Mouse (Mus musculus): ENCODE results near the gene Trappc10.

Gene Trappc10

DNA sequence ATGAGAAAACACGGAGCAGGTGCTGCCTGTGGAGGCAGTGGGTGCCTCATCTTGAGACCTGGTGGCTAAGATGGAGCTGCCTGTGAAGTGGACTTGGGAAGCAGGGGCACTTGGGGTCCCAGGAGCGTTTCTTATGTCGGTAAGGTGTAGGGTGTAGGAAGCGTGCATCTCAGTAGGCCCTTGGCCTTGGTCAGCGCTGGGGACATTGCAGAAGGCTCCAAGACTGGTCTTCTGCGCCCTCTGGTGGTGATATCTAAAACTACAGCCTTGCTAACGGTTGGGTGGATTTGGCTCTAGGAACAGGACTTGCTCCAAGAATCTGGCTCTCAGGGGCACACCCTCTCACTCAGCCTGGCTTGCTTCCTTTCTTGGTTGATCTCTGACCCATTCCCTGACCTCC lies 84.5 kb downstream of the Trappc10 start:
- 3% methylated on average over 7 of the region's 7 CpGs for WGBS

DNA sequence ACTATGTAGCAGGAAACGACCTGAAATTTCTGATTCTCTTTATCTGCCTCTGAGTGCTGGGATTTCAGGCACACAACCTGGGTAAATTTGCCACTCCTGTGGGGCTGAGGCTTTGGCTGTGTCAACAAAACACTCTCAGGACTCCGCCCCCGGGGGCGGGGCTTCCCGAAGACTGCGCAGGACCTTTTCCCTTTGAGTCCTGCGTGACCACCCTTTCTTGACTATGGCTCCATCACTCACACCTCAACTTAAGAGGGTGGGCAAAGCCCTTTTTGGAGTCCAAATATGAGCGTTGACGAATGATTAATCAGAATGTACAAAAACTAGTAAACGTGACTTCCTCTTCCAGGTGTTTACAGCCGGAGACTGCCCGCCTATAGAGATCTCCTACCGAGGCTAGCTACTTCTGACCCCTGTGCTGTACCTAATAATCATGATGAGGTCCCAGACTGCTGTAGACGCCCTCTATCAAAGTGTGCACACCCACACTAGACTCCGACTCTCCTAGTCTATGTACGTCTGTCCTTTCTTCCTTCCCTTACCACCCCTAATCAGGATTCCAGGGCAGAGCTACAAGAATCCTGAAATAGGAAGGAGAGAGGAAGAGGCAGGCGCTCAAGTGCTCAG lies 85.1 kb downstream of the Trappc10 start:
- 8% methylated on average over 17 of the region's 17 CpGs for WGBS

DNA sequence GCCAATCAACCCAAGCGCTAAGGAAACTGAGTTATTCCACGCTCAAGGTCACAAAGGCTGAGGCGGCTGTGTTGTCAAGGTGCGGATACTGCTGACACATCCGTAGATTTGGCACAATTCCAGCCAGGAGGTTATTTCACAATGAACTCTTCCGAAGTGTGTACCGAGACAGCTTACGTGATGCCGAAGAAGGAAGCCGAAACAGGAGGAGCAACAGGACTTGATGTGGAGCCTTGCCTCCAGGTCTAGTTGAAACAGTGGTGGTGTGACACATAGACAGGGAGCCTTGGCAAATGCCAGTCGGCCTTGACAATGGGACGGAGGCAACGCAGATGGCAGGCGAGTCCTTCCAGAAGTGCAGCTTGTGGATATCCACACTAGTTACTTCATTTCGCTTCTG lies 86.4 kb downstream of the Trappc10 start:
- 75% methylated on average over 15 of the region's 15 CpGs for WGBS

DNA sequence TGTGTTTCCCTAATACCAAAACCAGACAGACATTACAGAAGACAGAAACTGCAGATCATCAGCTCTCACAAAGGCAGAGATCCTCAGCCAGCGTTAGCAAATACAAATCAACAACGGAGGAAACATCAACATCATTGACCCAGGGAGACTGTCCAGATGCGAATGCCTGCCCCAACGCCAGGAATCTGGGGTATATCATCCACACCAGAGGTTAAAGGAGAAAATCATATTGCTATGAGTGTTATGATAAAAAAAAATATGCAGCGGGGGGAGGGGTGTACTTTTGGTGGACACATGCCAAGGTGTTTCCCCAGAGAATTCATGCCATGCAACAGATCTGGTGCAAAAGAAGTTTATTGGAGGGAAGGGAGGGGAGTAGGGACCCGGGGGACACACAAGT lies 87.5 kb downstream of the Trappc10 start:
- 76% methylated on average over 6 of the region's 6 CpGs for WGBS

DNA sequence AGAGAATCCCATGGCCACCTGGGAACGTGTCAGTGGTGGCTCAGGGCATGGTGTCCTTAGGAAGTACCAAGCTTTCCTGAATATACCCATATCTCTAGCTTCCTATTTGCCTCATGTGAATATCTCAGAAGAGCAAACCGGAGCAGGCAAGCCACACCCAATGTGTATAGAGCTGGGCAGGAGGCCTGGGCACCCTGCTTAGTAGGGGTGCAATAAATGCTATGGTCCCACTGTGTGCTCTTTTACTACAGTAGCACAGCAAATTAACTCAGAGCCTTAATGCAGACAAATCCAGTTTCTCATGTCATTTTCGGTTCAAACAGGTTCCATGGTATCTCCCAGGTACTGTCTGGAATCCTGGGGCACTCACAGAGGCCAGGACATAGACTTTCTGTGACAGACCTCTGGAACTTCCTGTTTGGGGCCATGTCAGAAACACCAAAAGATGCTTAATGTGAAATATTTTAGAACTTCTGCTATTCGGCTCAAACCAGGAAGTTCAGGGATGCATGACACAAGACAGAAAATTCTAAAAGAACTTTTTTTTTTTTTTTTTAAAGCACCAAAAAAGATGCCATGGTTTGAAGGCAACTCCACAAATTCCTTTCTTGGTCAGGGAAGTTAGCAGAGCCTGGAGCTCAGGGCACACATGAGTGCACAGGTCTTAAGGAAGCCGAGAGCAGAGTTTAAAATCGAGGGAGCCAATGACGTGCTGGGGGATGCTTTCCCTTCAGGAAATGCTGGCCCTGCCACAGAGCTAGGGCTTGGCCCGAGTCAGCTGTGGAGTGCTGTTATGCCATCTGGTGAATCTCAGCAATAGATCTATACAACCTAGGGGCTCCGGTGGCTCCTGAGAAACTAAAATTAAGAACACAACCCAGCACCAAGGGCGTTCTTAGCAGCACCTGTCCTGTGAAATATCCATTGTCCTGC lies 95.3 kb downstream of the Trappc10 start:
- WGBS: 75% methylated on average over 10 of the region's 10 CpGs

DNA sequence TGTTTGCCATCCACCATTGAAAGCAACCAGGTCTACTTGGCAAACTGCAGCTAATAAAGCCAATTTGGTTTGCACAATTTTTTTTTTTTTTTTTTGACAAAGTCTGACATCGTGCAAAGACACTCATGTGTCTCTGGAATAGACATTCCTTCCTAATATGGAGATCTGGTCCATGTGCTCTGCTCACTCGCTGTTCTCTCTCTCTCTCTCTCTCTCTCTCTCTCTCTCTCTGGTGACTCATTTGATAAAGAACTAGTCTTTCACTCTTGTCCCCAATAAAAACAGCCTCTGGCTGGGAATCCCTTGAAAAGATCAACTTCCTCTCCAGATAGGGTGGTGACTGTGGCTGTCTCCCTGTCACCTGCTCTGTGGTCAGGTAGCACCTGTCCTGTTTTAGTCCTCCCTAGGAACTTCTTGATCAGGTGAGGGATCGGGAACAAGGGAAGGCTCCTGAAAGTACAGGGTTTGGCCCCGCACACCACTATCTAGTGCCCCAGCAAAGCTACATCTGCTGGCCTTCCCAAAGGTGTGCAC lies 96.5 kb downstream of the Trappc10 start:
- 73% methylated on average over 4 of the region's 4 CpGs for WGBS

DNA sequence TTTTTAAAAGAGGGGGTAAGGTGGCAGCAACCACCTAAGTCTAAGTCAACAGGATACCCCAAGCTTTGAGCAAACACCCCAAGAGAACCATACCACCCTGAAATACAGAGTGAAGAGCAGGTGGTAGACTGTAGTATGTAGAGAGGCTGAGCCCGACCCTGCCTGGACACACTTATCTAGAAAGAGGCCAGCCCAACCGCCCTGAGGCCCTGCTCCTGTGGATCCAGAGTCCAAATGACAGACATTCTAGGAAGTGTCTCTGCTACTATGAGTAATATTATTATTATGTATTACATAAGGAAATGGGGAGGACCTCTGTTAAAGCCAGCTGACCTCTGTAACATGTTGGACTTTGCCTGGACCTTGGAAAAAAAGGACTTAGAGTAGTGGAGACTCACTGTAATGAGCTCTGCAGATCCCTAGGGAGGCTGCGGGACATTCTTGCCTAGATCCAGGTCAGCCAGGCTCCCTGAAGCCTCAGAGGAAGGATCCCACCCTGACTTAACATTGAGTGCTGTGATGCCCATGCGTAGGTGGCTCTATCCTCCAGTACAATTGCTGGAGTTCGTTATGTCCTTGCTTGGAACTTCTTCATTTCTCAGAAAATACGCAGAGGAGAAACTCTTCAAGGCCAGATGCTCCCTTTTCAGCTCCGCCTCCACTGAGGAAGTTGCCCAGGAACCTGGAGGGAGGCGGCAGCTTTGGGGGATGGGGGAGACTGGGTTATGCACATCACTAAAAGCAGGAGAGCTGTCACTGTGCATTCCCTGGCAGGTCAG lies 100.5 kb downstream of the Trappc10 start:
- WGBS: 53% methylated on average over 8 of the region's 8 CpGs

DNA sequence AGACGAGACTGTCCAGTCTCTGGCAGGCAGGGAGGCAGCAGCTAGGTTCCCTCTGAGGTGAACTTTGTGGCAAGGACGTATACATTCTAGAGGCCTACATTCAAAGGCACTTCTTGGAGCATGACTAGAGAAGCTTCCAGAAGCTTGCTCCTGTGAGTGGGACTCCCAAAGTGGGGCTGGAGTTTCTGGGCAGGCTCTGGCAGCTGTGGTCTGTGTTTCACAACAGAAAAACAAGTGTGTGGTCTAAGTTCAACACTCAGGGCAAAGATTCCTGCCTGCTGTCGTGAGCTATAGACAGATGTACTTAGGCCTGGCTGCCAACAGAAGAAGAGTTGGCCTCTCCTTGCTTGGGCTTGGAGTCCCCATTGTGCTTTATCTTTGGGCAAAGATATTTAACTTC lies 103.6 kb downstream of the Trappc10 start:
- WGBS: 90% methylated on average over 3 of the region's 3 CpGs

DNA sequence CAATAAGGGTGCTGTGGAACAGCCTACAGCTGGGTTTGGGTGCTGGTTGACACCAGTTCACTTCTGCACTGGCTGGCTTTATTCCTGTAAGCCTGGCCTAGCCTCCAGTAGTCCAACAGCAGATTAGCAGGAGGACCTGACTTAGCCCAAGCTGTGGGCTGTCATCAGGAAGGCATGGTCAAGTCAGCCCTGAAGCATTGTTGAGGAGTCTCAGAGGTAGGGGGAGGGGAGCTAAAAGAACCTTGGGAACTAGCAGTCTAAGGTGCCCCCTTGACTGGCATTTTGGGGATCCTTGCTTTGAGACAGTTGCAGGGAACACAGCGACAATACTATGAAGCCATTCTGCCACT lies 104.2 kb downstream of the Trappc10 start:
- 93% methylated on average over 1 of the region's 1 CpGs for WGBS

DNA sequence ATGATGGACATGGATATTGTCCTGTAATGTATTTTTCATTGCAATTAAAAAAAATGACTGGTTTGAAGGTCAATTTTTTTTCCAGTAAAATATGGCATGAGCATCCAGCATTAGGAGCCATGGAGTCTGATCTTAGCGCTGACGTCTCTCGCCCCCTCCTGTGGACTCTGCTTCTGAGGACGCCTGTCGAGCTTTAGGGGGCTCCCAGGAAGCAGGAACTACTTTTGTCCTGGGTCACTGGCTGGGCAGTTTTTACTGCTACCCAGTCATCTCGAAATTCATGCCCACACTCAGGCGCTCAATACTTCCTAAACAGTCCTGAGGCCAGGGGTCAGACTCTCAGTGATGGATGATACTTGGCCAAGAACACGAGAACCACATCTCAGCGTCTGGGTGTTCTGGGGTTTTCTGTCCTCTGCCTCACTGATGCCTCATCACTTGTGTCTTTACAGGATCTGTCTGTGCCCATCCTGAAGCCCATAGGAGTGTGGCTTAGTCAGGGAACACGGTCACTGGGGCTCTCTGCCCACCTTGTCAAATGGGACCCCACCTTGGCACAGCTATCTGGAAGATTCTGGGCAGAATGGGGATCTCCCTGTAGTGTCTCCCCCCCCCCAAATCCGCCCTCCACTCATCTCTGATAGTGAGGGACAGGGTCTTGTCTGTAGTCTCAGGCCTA lies 104.7 kb downstream of the Trappc10 start:
- WGBS: 85% methylated on average over 11 of the region's 11 CpGs

DNA sequence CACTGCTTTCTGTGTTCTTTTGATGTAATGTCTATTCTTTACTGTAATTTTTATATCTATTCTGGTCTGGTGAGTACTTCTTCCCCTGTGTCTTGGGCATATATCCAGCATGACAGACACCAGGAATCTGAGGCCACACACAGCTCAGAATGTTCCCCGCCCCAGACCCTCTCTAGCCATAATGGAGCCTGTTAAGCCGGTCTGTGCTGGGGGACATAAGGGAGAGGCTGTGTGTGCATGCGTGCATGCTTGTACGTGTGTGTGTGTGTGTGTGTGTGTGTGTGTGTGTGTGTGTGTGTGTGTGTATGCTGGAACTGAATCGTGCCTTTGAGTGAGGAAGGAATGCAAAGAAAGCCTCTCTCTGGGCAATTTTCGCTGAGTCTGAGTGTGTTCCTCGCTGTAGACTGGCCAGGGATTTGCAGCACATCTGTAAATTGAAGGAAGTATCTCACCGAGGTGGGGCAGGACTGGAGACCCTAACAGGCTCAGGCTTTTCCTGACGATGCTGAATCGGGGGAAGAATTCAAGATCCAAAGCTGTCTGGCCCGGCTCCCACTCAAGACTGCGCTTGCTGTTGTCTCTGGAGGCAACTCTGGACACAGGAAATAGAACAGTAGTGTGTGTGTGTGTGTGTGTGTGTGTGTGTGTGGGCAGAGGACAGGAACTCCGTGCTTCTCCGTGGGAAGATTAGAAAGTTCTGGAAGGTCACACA lies 105.5 kb downstream of the Trappc10 start:
- WGBS: 21% methylated on average over 14 of the region's 14 CpGs

DNA sequence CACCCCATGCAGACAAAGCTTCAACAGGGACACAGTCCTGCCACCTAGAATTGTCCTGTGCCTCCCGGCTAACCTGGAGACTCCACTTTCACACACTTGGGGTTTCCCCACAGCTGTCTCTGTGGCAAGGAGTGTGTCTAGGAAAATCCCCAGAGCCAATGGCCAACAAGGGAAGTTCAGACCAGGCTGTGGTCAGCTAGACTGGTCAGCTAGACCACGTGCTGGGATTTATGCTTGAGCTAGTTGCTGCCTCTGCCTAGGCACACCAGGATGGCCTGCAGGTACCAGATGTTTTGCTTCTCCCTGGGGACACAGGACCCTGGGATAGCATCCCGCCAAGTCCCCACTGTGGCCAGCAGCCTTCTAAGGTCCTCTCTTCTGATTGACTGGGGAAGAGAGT lies 107.2 kb downstream of the Trappc10 start:
- WGBS: 87% methylated on average over 3 of the region's 3 CpGs
